Mouse (Mus musculus): Measurements from ENCODE around the gene Vmn1r58.
"Not testable (repeated sequence)": the region's sequence is repeated elsewhere in the genome, so short reads cannot be mapped to it uniquely, and the experiment has no call there.

Gene Vmn1r58

GRCm38 (mm10) chr7:5413296-5413695 is at the start of gene Vmn1r58:
Gene Vmn1r58, minus strand, starts transcription at chr7:5413396.
- TF ChIP-seq GATA4 (IDR thresholded peaks at IDR 0.05; ENCODE audit: insufficient replicate concordance, low read length) = not testable (repeated sequence)

- TF ChIP-seq GATA4 (IDR thresholded peaks at IDR 0.05; ENCODE audit: insufficient replicate concordance, low read length) = no peak
These were observed 43.5 kb upstream of the Vmn1r58 start, which contains the start of gene Vmn1r59 for GRCm38 (mm10) chr7:5456674-5457073. Gene Vmn1r59, minus strand, starts transcription at chr7:5456774.

DNA sequence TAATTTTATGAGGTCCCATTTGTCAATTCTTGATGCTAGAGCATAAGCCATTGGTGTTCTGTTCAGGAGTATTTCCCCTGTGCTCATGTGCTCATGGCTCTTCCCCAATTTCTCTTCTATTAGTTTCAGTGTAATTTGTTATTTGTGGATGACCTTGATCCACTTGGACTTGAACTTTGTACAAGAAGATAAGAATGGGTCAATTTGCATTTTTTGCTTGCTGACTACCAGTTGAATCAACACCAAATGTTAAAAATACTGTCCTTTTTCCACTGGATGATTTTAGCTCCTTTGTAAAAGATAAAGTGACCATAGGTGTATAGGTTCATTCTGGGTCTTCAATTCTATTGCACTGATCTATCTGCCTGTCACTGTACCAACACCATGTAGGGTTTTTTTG is 35.4 kb upstream of the Vmn1r58 start:
- peak; percentile 79; the same call in 1 of the 2 replicates for TF ChIP-seq GATA4 (IDR thresholded peaks at IDR 0.05; ENCODE audit: insufficient replicate concordance, low read length)

DNA sequence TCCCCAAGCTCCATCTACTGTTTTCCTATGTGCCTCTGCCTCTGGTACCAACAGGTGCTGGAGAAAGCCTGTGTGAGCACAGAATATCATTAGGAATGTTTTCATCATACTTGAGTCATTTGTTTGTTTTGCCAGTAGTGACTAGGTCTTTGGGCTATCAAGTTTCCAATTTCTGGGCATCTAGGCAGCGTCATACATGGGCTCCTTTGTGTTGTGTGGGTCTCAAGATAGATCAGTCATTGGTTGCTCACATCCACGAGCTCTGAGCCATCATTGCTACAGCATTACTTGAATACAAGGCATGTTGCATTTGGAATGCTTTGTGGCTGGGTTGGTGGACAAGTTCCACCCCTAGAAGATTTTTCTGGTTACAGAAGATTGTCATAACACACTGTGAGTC is 7.0 kb downstream of the Vmn1r58 start:
- no peak for TF ChIP-seq GATA4 (IDR thresholded peaks at IDR 0.05; ENCODE audit: insufficient replicate concordance, low read length)

- no peak for TF ChIP-seq GATA4 (IDR thresholded peaks at IDR 0.05; ENCODE audit: insufficient replicate concordance, low read length)
These were observed 46.5 kb downstream of the Vmn1r58 start for GRCm38 (mm10) chr7:5366724-5367123.

GRCm38 (mm10) chr7:5363599-5363998 is 49.6 kb downstream of the Vmn1r58 start:
- no peak for TF ChIP-seq GATA4 (IDR thresholded peaks at IDR 0.05; ENCODE audit: insufficient replicate concordance, low read length)

Measured in liver, adult (tissue).